27 mouse cellular contexts compared by ENCODE assay signal in the genomic region with DNA sequence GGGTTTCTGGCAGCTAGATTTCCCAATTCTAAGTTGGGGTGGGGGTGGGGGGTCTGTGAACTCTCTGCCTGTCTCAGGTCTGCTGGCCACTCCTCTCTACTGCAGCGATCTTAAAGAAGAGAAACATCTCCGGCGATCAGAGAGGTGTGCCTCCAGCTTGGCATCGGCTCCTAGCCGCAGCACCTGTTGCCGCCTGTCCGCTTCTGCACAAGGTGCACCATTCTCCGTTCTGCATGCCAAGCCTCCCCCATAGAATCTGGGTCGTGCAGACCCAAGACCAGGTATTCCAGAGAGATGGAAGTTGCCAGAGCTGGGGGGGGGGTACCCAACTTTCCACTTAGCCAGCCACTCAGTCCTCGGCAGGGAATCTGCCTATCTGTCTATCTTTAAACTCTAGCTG. TPM values are rescaled to one million over a fixed set of nuclear protein-coding genes. Genes with fewer than 3 reads are reported as not detected.
"Had no signal": no experiment of that assay in that cellular context is flagged by ENCODE, and none has a peak within 500 bp of the region (broad histone marks: within the 10 kb centered on the region; RNA-seq: fewer than 3 reads in every experiment).

No protein-coding gene starts in this region.

- H3K4me2 ChIP-seq: kidney, embryonic 15.5 days; limb, embryonic 13.5 days; liver, embryonic 13.5 days; midbrain, embryonic 11.5 days; neural tube, embryonic 12.5 days; neural tube, embryonic 15.5 days had no signal

- H3K27ac ChIP-seq: kidney, embryonic 15.5 days; limb, embryonic 13.5 days; liver, embryonic 13.5 days; neural tube, embryonic 12.5 days; neural tube, embryonic 15.5 days had no signal

- H3K4me3 ChIP-seq: kidney, embryonic 15.5 days; limb, embryonic 13.5 days; liver, embryonic 13.5 days; neural tube, embryonic 12.5 days; neural tube, embryonic 15.5 days had no signal

- H3K27me3 ChIP-seq: kidney, embryonic 15.5 days; liver, embryonic 13.5 days; neural tube, embryonic 12.5 days; neural tube, embryonic 15.5 days had no signal

- H3K36me3 ChIP-seq: kidney, embryonic 15.5 days; limb, embryonic 13.5 days; liver, embryonic 13.5 days; neural tube, embryonic 12.5 days; neural tube, embryonic 15.5 days had no signal

- H3K9ac ChIP-seq: kidney, embryonic 15.5 days; limb, embryonic 13.5 days; liver, embryonic 13.5 days; neural tube, embryonic 12.5 days; neural tube, embryonic 15.5 days had no signal

- DNase-seq: kidney, adult 11 months; kidney, adult 8-10 months; kidney, postnatal 10 days; kidney, postnatal 36 days; left cerebral cortex, postnatal 4 days; liver, embryonic 13.5 days; lung, adult 2 months; lung, postnatal 14 days; lung, postnatal 4 days; midbrain, embryonic 14.5 days; right cerebral cortex, postnatal 25 days; spleen, adult 18-20 months; thymus, postnatal 36 days had no signal

- H3K4me1 ChIP-seq: liver, embryonic 13.5 days; neural tube, embryonic 12.5 days; neural tube, embryonic 15.5 days had no signal

- H3K9me3 ChIP-seq: kidney, embryonic 15.5 days; limb, embryonic 13.5 days; liver, embryonic 13.5 days; neural tube, embryonic 12.5 days; neural tube, embryonic 15.5 days had no signal

RNA-seq across cellular contexts. Expression of a gene that starts 0.6 kb away (rescaled TPM):
- total RNA-seq: layer of hippocampus, postnatal 10 days; left cerebral cortex, postnatal 14 days; left cerebral cortex, postnatal 4 days; liver, adult 2 months; megakaryocyte progenitor cell, adult 5-6 weeks; megakaryocyte-erythroid progenitor cell, adult 5-6 weeks; midbrain, postnatal 0 days had no signal
- polyA plus RNA-seq: liver, adult 2 months; liver, embryonic 13.5 days; liver, embryonic 16.5 days; midbrain, embryonic 11.5 days; midbrain, embryonic 14.5 days; midbrain, postnatal 0 days; neural tube, embryonic 12.5 days; neural tube, embryonic 15.5 days had no signal

RNA-seq across cellular contexts. Expression of a gene that starts 36.2 kb away (rescaled TPM):
- total RNA-seq: layer of hippocampus, adult 8-10 months; layer of hippocampus, postnatal 10 days; left cerebral cortex, adult 8-10 months; left cerebral cortex, postnatal 14 days; left cerebral cortex, postnatal 4 days; megakaryocyte-erythroid progenitor cell, adult 5-6 weeks; midbrain, postnatal 0 days had no signal
- polyA plus RNA-seq: limb, embryonic 13.5 days; liver, embryonic 13.5 days; midbrain, embryonic 11.5 days; midbrain, embryonic 14.5 days; midbrain, postnatal 0 days; neural tube, embryonic 12.5 days; neural tube, embryonic 15.5 days had no signal
